Mouse (Mus musculus) olfactory bulb, adult 2 months (tissue): ENCODE results near the gene Slc7a8.

ENCODE experiments used
- CTCF ChIP-seq: fragments of 200-500 bp; IDR thresholded peaks from 2 replicates; pipeline ENCODE4 v1.5.1; 2012; ENCODE audit warnings: low read depth, mild to moderate bottlenecking, low read length, moderate library complexity; ENCODE audit not compliant: insufficient read depth
- POLR2A ChIP-seq: fragments of 200-500 bp; IDR thresholded peaks from 2 replicates; pipeline ENCODE4 v1.6.1; 2012; ENCODE audit warnings: mild to moderate bottlenecking, low read depth, low read length, moderate library complexity; ENCODE audit not compliant: insufficient read depth

DNA sequence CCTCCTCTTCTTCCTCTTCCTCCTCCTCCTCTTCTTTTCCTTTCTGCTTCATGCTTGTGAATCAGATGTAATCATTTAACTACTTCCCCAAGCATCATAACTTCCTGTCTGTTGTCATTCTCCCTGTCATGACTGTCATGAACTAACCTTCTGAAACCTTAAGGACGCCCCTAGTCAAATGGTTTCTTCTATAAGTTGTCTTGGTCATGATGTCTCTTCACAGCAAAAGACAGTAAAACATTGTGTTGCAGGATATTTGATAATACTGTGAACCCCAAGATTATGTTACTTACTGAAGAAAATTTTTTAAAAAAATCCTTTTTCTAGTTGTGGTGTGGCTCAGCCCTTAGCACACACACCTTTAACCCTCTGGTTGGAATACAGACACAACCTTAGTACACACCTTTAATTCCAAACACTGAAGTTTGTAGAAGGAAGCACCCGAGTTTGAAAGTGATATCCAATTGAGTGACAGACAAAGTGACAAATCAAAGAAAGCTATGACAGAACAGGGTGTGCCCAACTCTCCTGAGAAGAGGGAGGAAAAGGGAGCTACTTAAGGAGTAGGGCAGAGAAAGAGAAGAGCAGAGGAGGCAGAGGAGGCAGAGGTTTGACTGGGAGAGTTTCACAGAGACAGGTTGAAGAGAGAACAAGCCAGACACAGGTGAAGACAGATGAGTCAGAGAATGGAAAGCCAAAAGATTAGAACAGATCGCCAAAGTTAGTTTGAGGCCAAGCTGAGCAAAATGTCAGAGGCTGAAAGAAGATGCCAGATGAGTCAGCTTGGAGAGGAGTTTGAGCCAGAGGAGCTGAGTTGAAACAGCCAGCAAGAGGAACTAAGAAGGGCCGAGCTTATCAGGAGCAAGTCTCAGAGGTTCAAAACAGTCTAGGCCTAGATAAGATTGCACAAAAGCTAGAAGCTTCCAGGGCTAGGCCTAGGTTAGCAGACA is 27.2 kb upstream of the Slc7a8 start:
- TF ChIP-seq CTCF (no peak), POLR2A (no peak)
